Mouse (Mus musculus): ENCODE results near the gene Vps53.

GRCm38 (mm10) chr11:76069816-76070215 is 109.6 kb downstream of the Vps53 start:
- TF ChIP-seq CTCF (IDR thresholded peaks at IDR 0.05; ENCODE audit: low read depth) = no peak
- TF ChIP-seq EP300 (IDR thresholded peaks at IDR 0.05; ENCODE audit: low read depth) = no peak

Data from liver, embryonic 14.5 days (tissue).